Mouse (Mus musculus) E14TG2a.4 (cell line): Measurements from ENCODE around the gene Defb19.

Source experiments
- H3K27me3 ChIP-seq: 2 replicates; pipeline ENCODE4 v1.6.1; 2014; ENCODE audit warnings: low read length, control low read depth; ENCODE audit not compliant: insufficient read depth
- H3K36me3 ChIP-seq: 2 replicates; pipeline ENCODE4 v1.6.1; 2014; ENCODE audit warnings: low read length, control low read depth; ENCODE audit not compliant: insufficient read depth
- H3K4me1 ChIP-seq: replicated peaks from 2 replicates; pipeline ENCODE4 v1.6.1; 2014; ENCODE audit warnings: low read depth, low read length, control low read depth
- H3K4me3 ChIP-seq: replicated peaks from 2 replicates; pipeline ENCODE4 v1.5.1; 2014; ENCODE audit warnings: mild to moderate bottlenecking, low read length
- H3K9me3 ChIP-seq: 2 replicates; pipeline ENCODE4 v1.6.1; 2014; ENCODE audit warnings: low read length, control low read depth
- CTCF ChIP-seq: conservative IDR thresholded peaks from 2 replicates; pipeline ENCODE4 v1.5.1; 2014; ENCODE audit warnings: low read length
- NANOG ChIP-seq: IDR thresholded peaks from 2 replicates; pipeline ENCODE4 v1.6.1; 2014; ENCODE audit warnings: borderline replicate concordance, low read length, mixed read lengths
- POU5F1 ChIP-seq: IDR thresholded peaks from 2 replicates; pipeline ENCODE4 v1.6.1; 2014; ENCODE audit warnings: low read length, borderline replicate concordance

The Defb19 gene

DNA sequence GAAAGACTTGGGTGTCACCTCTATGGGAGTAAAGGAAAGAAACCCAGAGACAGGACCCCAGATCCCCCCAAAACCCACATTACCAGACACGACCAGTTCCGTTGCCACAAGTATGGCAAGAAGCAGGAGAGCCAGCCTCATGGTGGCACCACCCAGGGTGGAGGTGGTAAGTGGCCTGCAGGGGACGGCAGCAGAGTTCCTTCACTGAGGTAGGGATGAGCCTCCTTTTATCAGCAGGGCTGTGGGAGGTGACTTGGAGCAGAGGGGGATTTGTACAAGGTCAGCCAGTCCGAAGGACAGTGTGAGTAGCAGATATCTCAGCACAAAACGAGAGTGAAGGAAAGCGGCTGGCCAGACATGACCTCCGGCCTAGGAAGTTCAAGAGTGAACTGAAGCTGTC, at the start of gene Defb19:
TSS of gene Defb19 (minus strand) at position 206 of the 400 bp plus-strand sequence.
- TF ChIP-seq NANOG = no peak
- no peak for TF ChIP-seq POU5F1
- no peak for TF ChIP-seq CTCF
- no peaks in the 10 kb centered on the region for H3K9me3 ChIP-seq
- H3K4me1 ChIP-seq = no peaks in the 10 kb centered on the region
- H3K36me3 ChIP-seq = no peaks in the 10 kb centered on the region
- peaks cover 7% of the 10 kb centered on the region for H3K27me3 ChIP-seq
- no peak within 1 kb of the TSS for H3K4me3 ChIP-seq

DNA sequence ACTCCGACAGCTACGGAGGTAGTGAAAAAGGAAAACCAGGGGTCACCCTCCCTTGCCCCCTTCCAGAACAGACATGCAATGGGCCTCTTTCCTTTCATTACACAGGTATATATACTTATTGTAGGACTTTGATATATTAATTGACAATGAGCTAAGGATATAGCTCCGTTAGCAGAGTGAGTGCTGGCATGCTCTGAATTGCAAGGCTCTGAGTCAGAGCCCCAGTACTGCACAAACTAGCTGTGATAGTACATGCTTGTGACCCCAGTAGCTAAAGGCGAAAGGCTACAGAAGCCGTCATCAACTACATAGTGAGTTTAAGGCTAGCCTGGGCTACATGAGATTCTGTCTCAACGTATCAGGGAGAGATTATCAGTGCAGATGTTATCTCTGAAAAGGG, 49.8 kb upstream of the Defb19 start:
- no peak for TF ChIP-seq POU5F1
- TF ChIP-seq NANOG = no peak
- no peak for TF ChIP-seq CTCF
- H3K9me3 ChIP-seq = peaks cover 6% of the 10 kb centered on the region
- H3K4me3 ChIP-seq = no peak overlapping the region
- peaks cover 96% of the 10 kb centered on the region for H3K27me3 ChIP-seq
- no peaks in the 10 kb centered on the region for H3K36me3 ChIP-seq
- peaks cover 26% of the 10 kb centered on the region for H3K4me1 ChIP-seq

DNA sequence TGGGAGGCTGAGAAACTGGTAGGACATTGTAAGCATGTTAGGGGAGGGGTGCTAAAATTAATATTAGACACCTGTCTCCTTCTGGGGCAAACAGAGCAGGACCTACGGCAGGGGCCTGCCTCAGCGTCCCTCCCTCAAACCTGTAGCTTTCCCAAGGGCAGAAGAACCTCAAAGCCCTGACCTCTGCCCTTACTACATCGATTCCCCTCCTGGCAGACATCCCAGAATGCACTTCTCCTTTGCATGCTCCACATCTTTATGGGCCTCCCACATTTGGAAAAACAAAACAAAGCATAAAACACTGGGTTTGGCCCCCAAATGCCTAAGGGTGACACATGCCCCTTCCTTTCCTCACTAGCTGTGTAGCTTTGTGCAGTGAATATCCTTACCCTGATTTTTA, 49.1 kb upstream of the Defb19 start:
- peaks cover 24% of the 10 kb centered on the region for H3K4me1 ChIP-seq
- no peak overlapping the region for H3K4me3 ChIP-seq
- peaks cover 94% of the 10 kb centered on the region for H3K27me3 ChIP-seq
- H3K9me3 ChIP-seq = peaks cover 6% of the 10 kb centered on the region
- no peaks in the 10 kb centered on the region for H3K36me3 ChIP-seq
- no peak for TF ChIP-seq CTCF
- no peak for TF ChIP-seq POU5F1
- TF ChIP-seq NANOG = no peak

DNA sequence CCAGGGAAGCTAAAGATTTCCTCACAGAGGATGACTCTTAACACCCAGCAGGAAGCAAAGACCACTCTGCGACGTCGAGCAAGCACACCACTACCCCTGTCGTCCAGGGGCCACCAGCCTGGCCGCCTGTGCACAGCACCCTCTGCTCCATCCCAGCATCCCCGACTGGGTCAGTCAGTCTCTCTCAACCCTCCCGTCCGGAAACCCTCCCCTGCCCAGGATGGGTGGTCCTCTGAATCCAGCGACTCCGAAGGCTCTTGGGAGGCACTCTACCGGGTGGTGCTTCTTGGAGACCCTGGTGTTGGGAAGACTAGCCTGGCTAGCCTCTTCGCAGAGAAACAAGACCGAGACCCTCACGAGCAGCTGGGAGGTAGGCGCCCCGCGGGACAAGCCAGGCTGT, 48.0 kb upstream of the Defb19 start:
- Histone ChIP-seq H3K4me3 (no peak overlapping the region), H3K4me1 (peaks cover 20% of the 10 kb centered on the region), H3K36me3 (no peaks in the 10 kb centered on the region), H3K27me3 (peaks cover 82% of the 10 kb centered on the region), H3K9me3 (no peaks in the 10 kb centered on the region)
- TF ChIP-seq CTCF (no peak), NANOG (no peak), POU5F1 (no peak)

- TF ChIP-seq NANOG (no peak), POU5F1 (no peak), CTCF (no peak)
- peak within 1 kb of the TSS; percentile 75 for H3K4me3 ChIP-seq
- peaks cover 79% of the 10 kb centered on the region for H3K27me3 ChIP-seq
- H3K9me3 ChIP-seq = no peaks in the 10 kb centered on the region
- peaks cover 20% of the 10 kb centered on the region for H3K4me1 ChIP-seq
- no peaks in the 10 kb centered on the region for H3K36me3 ChIP-seq
Measured at GRCm38 (mm10) chr2:152626774-152627591, 46.9 kb upstream of the Defb19 start, which contains the start of gene Rem1. TSS of gene Rem1 (plus strand) at chr2:152626951.

- peaks cover 71% of the 10 kb centered on the region for H3K27me3 ChIP-seq
- no peaks in the 10 kb centered on the region for H3K9me3 ChIP-seq
- TF ChIP-seq POU5F1 (no peak), NANOG (no peak)
- H3K4me1 ChIP-seq = peaks cover 26% of the 10 kb centered on the region
- H3K4me3 ChIP-seq = no peak overlapping the region
- no peaks in the 10 kb centered on the region for H3K36me3 ChIP-seq
Measured at GRCm38 (mm10) chr2:152625256-152625655, 45.1 kb upstream of the Defb19 start.

- Histone ChIP-seq H3K27me3 (peaks cover 69% of the 10 kb centered on the region), H3K4me1 (peaks cover 26% of the 10 kb centered on the region), H3K36me3 (no peaks in the 10 kb centered on the region), H3K4me3 (no peak overlapping the region), H3K9me3 (no peaks in the 10 kb centered on the region)
- TF ChIP-seq CTCF (no peak), NANOG (no peak), POU5F1 (no peak)
Measured at GRCm38 (mm10) chr2:152624566-152624965, 44.5 kb upstream of the Defb19 start.

- Histone ChIP-seq H3K27me3 (peaks cover 55% of the 10 kb centered on the region), H3K4me3 (no peak within 1 kb of the TSS), H3K4me1 (peaks cover 27% of the 10 kb centered on the region), H3K36me3 (no peaks in the 10 kb centered on the region), H3K9me3 (no peaks in the 10 kb centered on the region)
- TF ChIP-seq POU5F1 = no peak
- TF ChIP-seq NANOG = no peak
- no peak for TF ChIP-seq CTCF
Measured at GRCm38 (mm10) chr2:152622953-152623352, 42.8 kb upstream of the Defb19 start, which contains the start of gene Defb25. TSS of gene Defb25 (minus strand) at chr2:152623053.

GRCm38 (mm10) chr2:152622151-152622550, 42.0 kb upstream of the Defb19 start:
- no peaks in the 10 kb centered on the region for H3K9me3 ChIP-seq
- no peak overlapping the region for H3K4me3 ChIP-seq
- peaks cover 19% of the 10 kb centered on the region for H3K4me1 ChIP-seq
- H3K36me3 ChIP-seq = no peaks in the 10 kb centered on the region
- H3K27me3 ChIP-seq = peaks cover 47% of the 10 kb centered on the region
- no peak for TF ChIP-seq CTCF
- no peak for TF ChIP-seq POU5F1
- TF ChIP-seq NANOG = no peak
